Mouse (Mus musculus) layer of hippocampus, adult 2 months (tissue): ENCODE measurements around the gene Olfr555. TPM values are rescaled to one million over a fixed set of nuclear protein-coding genes. Genes with fewer than 3 reads are reported as not detected.

Source experiments
- DNase-seq, 2 experiments: peaks; one replicate each; pipeline ENCODE4 v3.0.0; 2022; ENCODE audit warnings: low spot score in 2 of 2
- H3K27ac ChIP-seq: fragments of 200-600 bp; 2 replicates; pipeline ENCODE4 v1.8.1; 2022
- H3K4me3 ChIP-seq: fragments of 200-600 bp; 2 replicates; pipeline ENCODE4 v1.8.1; 2022; ENCODE audit warnings: mild to moderate bottlenecking
- CTCF ChIP-seq: fragments of 200-600 bp; conservative IDR thresholded peaks from 2 replicates; pipeline ENCODE4 v1.8.1; 2022; ENCODE audit warnings: antibody characterized with exemption, mild to moderate bottlenecking, moderate library complexity
- total RNA-seq, 2 experiments: library from RNA; stranded (reverse); gene quantifications; 2 replicates each; pipeline ENCODE4 v1.2.3; 2021

The Olfr555 gene
- total RNA-seq, 2 experiments from 2014 or later: not detected

- no peak for TF ChIP-seq CTCF
- no peak overlapping the region for H3K27ac ChIP-seq
- no peak overlapping the region for H3K4me3 ChIP-seq
- DNase-seq: no peak
Measured at GRCm38 (mm10) chr7:102698461-102698860, 39.8 kb downstream of the Olfr555 start.

- DNase-seq: no peak
- Histone ChIP-seq H3K27ac (no peak within 1 kb of the TSS), H3K4me3 (no peak within 1 kb of the TSS)
- no peak for TF ChIP-seq CTCF
Measured at GRCm38 (mm10) chr7:102701915-102702314, 43.3 kb downstream of the Olfr555 start, which contains the start of gene Olfr558. Olfr558 (plus strand) TSS chr7:102702215.

Other genes with a start within 250 kb of the Olfr555 start
- gene Rrm1, start 217.1 kb upstream of the Olfr555 start, total RNA-seq: 10 to 100 TPM; 10.8 to 13.0 TPM
- gene Olfr543, start 177.1 kb upstream of the Olfr555 start, total RNA-seq: not detected
- gene Olfr544, start 170.5 kb upstream of the Olfr555 start, total RNA-seq: not detected
- not detected for gene Olfr545, start 159.2 kb upstream of the Olfr555 start, total RNA-seq
- not detected for gene Olfr547, start 124.1 kb upstream of the Olfr555 start, total RNA-seq
- not detected for gene Olfr548-ps1, start 117.9 kb upstream of the Olfr555 start, total RNA-seq
- gene Olfr549, start 109.0 kb upstream of the Olfr555 start, total RNA-seq: not detected
- gene Trim21, start 93.3 kb upstream of the Olfr555 start, total RNA-seq: 1 to 10 TPM; 3.0 to 5.1 TPM
- gene Olfr550, start 87.4 kb upstream of the Olfr555 start, total RNA-seq: 1 to 10 TPM; 1.9 TPM
- not detected for gene Olfr551, start 66.9 kb upstream of the Olfr555 start, total RNA-seq
- under 1 TPM; 0.15 to 0.28 TPM for gene Olfr552, start 61.1 kb upstream of the Olfr555 start, total RNA-seq
- gene Olfr553, start 40.6 kb upstream of the Olfr555 start, total RNA-seq: not detected
- gene Olfr554, start 20.4 kb upstream of the Olfr555 start, total RNA-seq: not detected
- not detected for gene Olfr556, start 6.1 kb downstream of the Olfr555 start, total RNA-seq
- gene Trim68, start 28.5 kb downstream of the Olfr555 start, total RNA-seq: 1 to 10 TPM; 7.1 to 7.2 TPM
- gene Olfr557, start 37.1 kb downstream of the Olfr555 start, total RNA-seq: not detected
- under 1 TPM; 0.15 to 0.46 TPM for gene Olfr558, start 43.4 kb downstream of the Olfr555 start, total RNA-seq
- gene Olfr33, start 60.2 kb downstream of the Olfr555 start, total RNA-seq: not detected
- gene Olfr559, start 68.7 kb downstream of the Olfr555 start, total RNA-seq: not detected
- gene Olfr560, start 100.5 kb downstream of the Olfr555 start, total RNA-seq: not detected
- gene Olfr78, start 100.6 kb downstream of the Olfr555 start, total RNA-seq: under 1 TPM; 0.25 to 0.36 TPM
- not detected for gene Olfr561, start 112.4 kb downstream of the Olfr555 start, total RNA-seq
- not detected for gene Olfr564, start 144.7 kb downstream of the Olfr555 start, total RNA-seq
- gene Olfr566, start 199.9 kb downstream of the Olfr555 start, total RNA-seq: not detected
- not detected for gene Olfr568, start 218.3 kb downstream of the Olfr555 start, total RNA-seq
- gene Olfr569, start 232.1 kb downstream of the Olfr555 start, total RNA-seq: not detected
- gene Olfr570, start 235.8 kb downstream of the Olfr555 start, total RNA-seq: not detected